Mouse (Mus musculus): Measurements from ENCODE around the gene Nectin2. TPM values are rescaled to one million over a fixed set of nuclear protein-coding genes. Genes with fewer than 3 reads are reported as not detected.

Gene Nectin2
- polyA plus RNA-seq, 1 experiment, result 11.4 TPM

- H3K27ac ChIP-seq (ENCODE audit: control insufficient read depth, insufficient read depth, low read length), result no peak overlapping the region
- no peak for DNase-seq
- H3K36me3 ChIP-seq (ENCODE audit: control insufficient read depth, insufficient read depth, low read length), result no peaks in the 10 kb centered on the region
- no peak overlapping the region for H3K4me3 ChIP-seq (ENCODE audit: control insufficient read depth, insufficient read depth, low read length)
- H3K27me3 ChIP-seq (ENCODE audit: control insufficient read depth, insufficient read depth, low read length), result no peaks in the 10 kb centered on the region
- peaks cover 13% of the 10 kb centered on the region for H3K4me1 ChIP-seq (replicated peaks; ENCODE audit: control insufficient read depth, insufficient read depth, low read length)
- 93% methylated on average over 10 of the region's 10 CpGs for WGBS
- TF ChIP-seq CTCF (IDR thresholded peaks at IDR 0.05; ENCODE audit: borderline replicate concordance, control insufficient read depth, extremely low read depth, insufficient read depth, low read length, poor library complexity) (no peak), POLR2A (IDR thresholded peaks at IDR 0.05; ENCODE audit: control insufficient read depth, extremely low read depth, insufficient read depth, low read length, poor library complexity) (no peak)
Measured at GRCm38 (mm10) chr7:19694336-19695212, 55.7 kb downstream of the Nectin2 start.

GRCm38 (mm10) chr7:19693421-19693820 lies 56.9 kb downstream of the Nectin2 start:
- H3K36me3 ChIP-seq (ENCODE audit: control insufficient read depth, insufficient read depth, low read length), result no peaks in the 10 kb centered on the region
- H3K4me1 ChIP-seq (replicated peaks; ENCODE audit: control insufficient read depth, insufficient read depth, low read length), result peaks cover 3% of the 10 kb centered on the region
- H3K27ac ChIP-seq (ENCODE audit: control insufficient read depth, insufficient read depth, low read length), result no peak overlapping the region
- WGBS, result 50% methylated on average over 10 of the region's 10 CpGs
- DNase-seq, result no peak
- no peaks in the 10 kb centered on the region for H3K27me3 ChIP-seq (ENCODE audit: control insufficient read depth, insufficient read depth, low read length)
- TF ChIP-seq POLR2A (IDR thresholded peaks at IDR 0.05; ENCODE audit: control insufficient read depth, extremely low read depth, insufficient read depth, low read length, poor library complexity) (no peak), CTCF (IDR thresholded peaks at IDR 0.05; ENCODE audit: borderline replicate concordance, control insufficient read depth, extremely low read depth, insufficient read depth, low read length, poor library complexity) (no peak)
- no peak overlapping the region for H3K4me3 ChIP-seq (ENCODE audit: control insufficient read depth, insufficient read depth, low read length)

GRCm38 (mm10) chr7:19691873-19692865 lies 58.1 kb downstream of the Nectin2 start, which contains the start of gene Apoc1:
Apoc1 (minus strand) TSS chr7:19692660.
- H3K36me3 ChIP-seq (ENCODE audit: control insufficient read depth, insufficient read depth, low read length), result no peaks in the 10 kb centered on the region
- H3K4me3 ChIP-seq (ENCODE audit: control insufficient read depth, insufficient read depth, low read length), result no peak within 1 kb of the TSS
- TF ChIP-seq POLR2A (IDR thresholded peaks at IDR 0.05; ENCODE audit: control insufficient read depth, extremely low read depth, insufficient read depth, low read length, poor library complexity) (no peak), CTCF (IDR thresholded peaks at IDR 0.05; ENCODE audit: borderline replicate concordance, control insufficient read depth, extremely low read depth, insufficient read depth, low read length, poor library complexity) (no peak)
- no peak for DNase-seq
- H3K27ac ChIP-seq (ENCODE audit: control insufficient read depth, insufficient read depth, low read length), result no peak within 1 kb of the TSS
- WGBS, result 93% methylated on average over 28 of the region's 28 CpGs
- H3K27me3 ChIP-seq (ENCODE audit: control insufficient read depth, insufficient read depth, low read length), result no peaks in the 10 kb centered on the region
- no peaks in the 10 kb centered on the region for H3K4me1 ChIP-seq (replicated peaks; ENCODE audit: control insufficient read depth, insufficient read depth, low read length)

GRCm38 (mm10) chr7:19691434-19691833 lies 58.8 kb downstream of the Nectin2 start:
- Histone ChIP-seq H3K4me1 (replicated peaks; ENCODE audit: control insufficient read depth, insufficient read depth, low read length) (no peaks in the 10 kb centered on the region), H3K27ac (ENCODE audit: control insufficient read depth, insufficient read depth, low read length) (no peak overlapping the region), H3K27me3 (ENCODE audit: control insufficient read depth, insufficient read depth, low read length) (no peaks in the 10 kb centered on the region), H3K36me3 (ENCODE audit: control insufficient read depth, insufficient read depth, low read length) (no peaks in the 10 kb centered on the region), H3K4me3 (ENCODE audit: control insufficient read depth, insufficient read depth, low read length) (no peak overlapping the region)
- DNase-seq, result no peak
- 93% methylated on average over 6 of the region's 6 CpGs for WGBS
- no peak for TF ChIP-seq POLR2A (IDR thresholded peaks at IDR 0.05; ENCODE audit: control insufficient read depth, extremely low read depth, insufficient read depth, low read length, poor library complexity)

- no peaks in the 10 kb centered on the region for H3K27me3 ChIP-seq (ENCODE audit: control insufficient read depth, insufficient read depth, low read length)
- no peaks in the 10 kb centered on the region for H3K4me1 ChIP-seq (replicated peaks; ENCODE audit: control insufficient read depth, insufficient read depth, low read length)
- no peak overlapping the region for H3K27ac ChIP-seq (ENCODE audit: control insufficient read depth, insufficient read depth, low read length)
- 93% methylated on average over 4 of the region's 4 CpGs for WGBS
- no peaks in the 10 kb centered on the region for H3K36me3 ChIP-seq (ENCODE audit: control insufficient read depth, insufficient read depth, low read length)
- TF ChIP-seq POLR2A (IDR thresholded peaks at IDR 0.05; ENCODE audit: control insufficient read depth, extremely low read depth, insufficient read depth, low read length, poor library complexity) (no peak), CTCF (IDR thresholded peaks at IDR 0.05; ENCODE audit: borderline replicate concordance, control insufficient read depth, extremely low read depth, insufficient read depth, low read length, poor library complexity) (no peak)
- H3K4me3 ChIP-seq (ENCODE audit: control insufficient read depth, insufficient read depth, low read length), result no peak overlapping the region
- no peak for DNase-seq
Measured at GRCm38 (mm10) chr7:19690845-19691244, 59.4 kb downstream of the Nectin2 start.

- 95% methylated on average over 2 of the region's 2 CpGs for WGBS
- Histone ChIP-seq H3K27me3 (ENCODE audit: control insufficient read depth, insufficient read depth, low read length) (no peaks in the 10 kb centered on the region), H3K4me3 (ENCODE audit: control insufficient read depth, insufficient read depth, low read length) (no peak overlapping the region), H3K36me3 (ENCODE audit: control insufficient read depth, insufficient read depth, low read length) (no peaks in the 10 kb centered on the region), H3K27ac (ENCODE audit: control insufficient read depth, insufficient read depth, low read length) (no peak overlapping the region), H3K4me1 (replicated peaks; ENCODE audit: control insufficient read depth, insufficient read depth, low read length) (no peaks in the 10 kb centered on the region)
- no peak for DNase-seq
- TF ChIP-seq POLR2A (IDR thresholded peaks at IDR 0.05; ENCODE audit: control insufficient read depth, extremely low read depth, insufficient read depth, low read length, poor library complexity) (no peak), CTCF (IDR thresholded peaks at IDR 0.05; ENCODE audit: borderline replicate concordance, control insufficient read depth, extremely low read depth, insufficient read depth, low read length, poor library complexity) (no peak)
Measured at GRCm38 (mm10) chr7:19688611-19689010, 61.7 kb downstream of the Nectin2 start.
